Mouse (Mus musculus): ENCODE measurements at regions not wholly inside any gene's neighbourhood (a gene's known extent, or its start where the extent isn't known, plus 50 kb on each side); places are given as distances from the start of the nearest gene placed in this dataset.

GRCm38 (mm10) chr1:42755958-42756357, 60.4 kb downstream of the Pou3f3 start:
- no peak overlapping the region for H3K9ac ChIP-seq (ENCODE audit: low read depth, low read length)
- DNase-seq (ENCODE audit: low spot score), result no peak
- no peak for ATAC-seq (ENCODE audit: low FRiP score)
- H3K27ac ChIP-seq (ENCODE audit: low read depth, low read length), result no peak overlapping the region
- no peaks in the 10 kb centered on the region for H3K27me3 ChIP-seq (ENCODE audit: control insufficient read depth, insufficient read depth, low read length)
- H3K4me1 ChIP-seq (replicated peaks; ENCODE audit: control insufficient read depth, insufficient read depth, low read length), result no peaks in the 10 kb centered on the region
- no peaks in the 10 kb centered on the region for H3K9me3 ChIP-seq (ENCODE audit: control insufficient read depth, low read length)
- WGBS, result 64% methylated on average over 5 of the region's 5 CpGs
- H3K4me3 ChIP-seq (ENCODE audit: low read depth, low read length), result no peak overlapping the region
- no peaks in the 10 kb centered on the region for H3K36me3 ChIP-seq (ENCODE audit: control insufficient read depth, insufficient read depth, low read length)
- H3K4me2 ChIP-seq (replicated peaks; ENCODE audit: low read depth, low read length), result no peak overlapping the region

- no peak overlapping the region for H3K27ac ChIP-seq (ENCODE audit: low read depth, low read length)
- H3K4me1 ChIP-seq (replicated peaks; ENCODE audit: control insufficient read depth, insufficient read depth, low read length), result no peaks in the 10 kb centered on the region
- no peaks in the 10 kb centered on the region for H3K36me3 ChIP-seq (ENCODE audit: control insufficient read depth, insufficient read depth, low read length)
- H3K4me2 ChIP-seq (replicated peaks; ENCODE audit: low read depth, low read length), result no peak overlapping the region
- no peak overlapping the region for H3K4me3 ChIP-seq (ENCODE audit: low read depth, low read length)
- no peak overlapping the region for H3K9ac ChIP-seq (ENCODE audit: low read depth, low read length)
- no peaks in the 10 kb centered on the region for H3K27me3 ChIP-seq (ENCODE audit: control insufficient read depth, insufficient read depth, low read length)
- DNase-seq (ENCODE audit: low spot score), result no peak
- ATAC-seq (ENCODE audit: low FRiP score), result no peak
- no peaks in the 10 kb centered on the region for H3K9me3 ChIP-seq (ENCODE audit: control insufficient read depth, low read length)
Measured at GRCm38 (mm10) chr1:42756497-42756896, 60.9 kb downstream of the Pou3f3 start.

GRCm38 (mm10) chr1:42763447-42763846, 67.9 kb downstream of the Pou3f3 start:
- Histone ChIP-seq H3K4me3 (ENCODE audit: low read depth, low read length) (no peak overlapping the region), H3K9me3 (ENCODE audit: control insufficient read depth, low read length) (no peaks in the 10 kb centered on the region), H3K27me3 (ENCODE audit: control insufficient read depth, insufficient read depth, low read length) (no peaks in the 10 kb centered on the region), H3K4me2 (replicated peaks; ENCODE audit: low read depth, low read length) (no peak overlapping the region), H3K9ac (ENCODE audit: low read depth, low read length) (no peak overlapping the region), H3K4me1 (replicated peaks; ENCODE audit: control insufficient read depth, insufficient read depth, low read length) (no peaks in the 10 kb centered on the region), H3K36me3 (ENCODE audit: control insufficient read depth, insufficient read depth, low read length) (no peaks in the 10 kb centered on the region), H3K27ac (ENCODE audit: low read depth, low read length) (no peak overlapping the region)
- WGBS, result 81% methylated on average over 2 of the region's 2 CpGs
- no peak for ATAC-seq (ENCODE audit: low FRiP score)
- no peak for DNase-seq (ENCODE audit: low spot score)

- no peak overlapping the region for H3K4me2 ChIP-seq (replicated peaks; ENCODE audit: low read depth, low read length)
- H3K9me3 ChIP-seq (ENCODE audit: control insufficient read depth, low read length), result no peaks in the 10 kb centered on the region
- H3K27ac ChIP-seq (ENCODE audit: low read depth, low read length), result no peak overlapping the region
- DNase-seq (ENCODE audit: low spot score) (no peak), ATAC-seq (ENCODE audit: low FRiP score) (no peak)
- no peak overlapping the region for H3K4me3 ChIP-seq (ENCODE audit: low read depth, low read length)
- no peaks in the 10 kb centered on the region for H3K27me3 ChIP-seq (ENCODE audit: control insufficient read depth, insufficient read depth, low read length)
- WGBS, result 69% methylated on average over 2 of the region's 2 CpGs
- no peak overlapping the region for H3K9ac ChIP-seq (ENCODE audit: low read depth, low read length)
- H3K4me1 ChIP-seq (replicated peaks; ENCODE audit: control insufficient read depth, insufficient read depth, low read length), result no peaks in the 10 kb centered on the region
- no peaks in the 10 kb centered on the region for H3K36me3 ChIP-seq (ENCODE audit: control insufficient read depth, insufficient read depth, low read length)
Measured at GRCm38 (mm10) chr1:42764048-42764447, 68.5 kb downstream of the Pou3f3 start.

- WGBS, result 83% methylated on average over 9 of the region's 9 CpGs
- no peak overlapping the region for H3K9ac ChIP-seq (ENCODE audit: low read depth, low read length)
- H3K27me3 ChIP-seq (ENCODE audit: control insufficient read depth, insufficient read depth, low read length), result no peaks in the 10 kb centered on the region
- ATAC-seq (ENCODE audit: low FRiP score), result no peak
- no peak overlapping the region for H3K4me3 ChIP-seq (ENCODE audit: low read depth, low read length)
- H3K36me3 ChIP-seq (ENCODE audit: control insufficient read depth, insufficient read depth, low read length), result no peaks in the 10 kb centered on the region
- DNase-seq (ENCODE audit: low spot score), result no peak
- no peak overlapping the region for H3K27ac ChIP-seq (ENCODE audit: low read depth, low read length)
- no peak overlapping the region for H3K4me2 ChIP-seq (replicated peaks; ENCODE audit: low read depth, low read length)
- H3K4me1 ChIP-seq (replicated peaks; ENCODE audit: control insufficient read depth, insufficient read depth, low read length), result no peaks in the 10 kb centered on the region
- no peaks in the 10 kb centered on the region for H3K9me3 ChIP-seq (ENCODE audit: control insufficient read depth, low read length)
Measured at GRCm38 (mm10) chr1:42770085-42770484, 74.5 kb downstream of the Pou3f3 start.

GRCm38 (mm10) chr1:42772000-42772399, 76.4 kb downstream of the Pou3f3 start:
- Histone ChIP-seq H3K9me3 (ENCODE audit: control insufficient read depth, low read length) (no peaks in the 10 kb centered on the region), H3K36me3 (ENCODE audit: control insufficient read depth, insufficient read depth, low read length) (no peaks in the 10 kb centered on the region), H3K4me3 (ENCODE audit: low read depth, low read length) (no peak overlapping the region), H3K4me2 (replicated peaks; ENCODE audit: low read depth, low read length) (no peak overlapping the region), H3K27me3 (ENCODE audit: control insufficient read depth, insufficient read depth, low read length) (no peaks in the 10 kb centered on the region), H3K9ac (ENCODE audit: low read depth, low read length) (no peak overlapping the region), H3K27ac (ENCODE audit: low read depth, low read length) (no peak overlapping the region), H3K4me1 (replicated peaks; ENCODE audit: control insufficient read depth, insufficient read depth, low read length) (no peaks in the 10 kb centered on the region)
- ATAC-seq (ENCODE audit: low FRiP score) (no peak), DNase-seq (ENCODE audit: low spot score) (peak; percentile 32)
- 68% methylated on average over 6 of the region's 6 CpGs for WGBS

GRCm38 (mm10) chr1:42773851-42774464, 77.1 kb upstream of the Mrps9 start:
- DNase-seq (ENCODE audit: low spot score), result no peak
- no peaks in the 10 kb centered on the region for H3K27me3 ChIP-seq (ENCODE audit: control insufficient read depth, insufficient read depth, low read length)
- no peak for ATAC-seq (ENCODE audit: low FRiP score)

GRCm38 (mm10) chr1:42774971-42775892, 75.8 kb upstream of the Mrps9 start:
- DNase-seq (ENCODE audit: low spot score) (no peak), ATAC-seq (ENCODE audit: low FRiP score) (no peak)
- WGBS, result 83% methylated on average over 7 of the region's 7 CpGs
- no peaks in the 10 kb centered on the region for H3K27me3 ChIP-seq (ENCODE audit: control insufficient read depth, insufficient read depth, low read length)
- no peak overlapping the region for H3K4me3 ChIP-seq (ENCODE audit: low read depth, low read length)
- H3K9me3 ChIP-seq (ENCODE audit: control insufficient read depth, low read length), result no peaks in the 10 kb centered on the region
- H3K4me2 ChIP-seq (replicated peaks; ENCODE audit: low read depth, low read length), result no peak overlapping the region
- H3K4me1 ChIP-seq (replicated peaks; ENCODE audit: control insufficient read depth, insufficient read depth, low read length), result no peaks in the 10 kb centered on the region
- H3K27ac ChIP-seq (ENCODE audit: low read depth, low read length), result no peak overlapping the region
- H3K9ac ChIP-seq (ENCODE audit: low read depth, low read length), result no peak overlapping the region
- H3K36me3 ChIP-seq (ENCODE audit: control insufficient read depth, insufficient read depth, low read length), result no peaks in the 10 kb centered on the region

More at GRCm38 (mm10) chr1:42773851-42774464, 77.1 kb upstream of the Mrps9 start:
- H3K4me2 ChIP-seq (replicated peaks; ENCODE audit: low read depth, low read length), result no peak overlapping the region
- H3K36me3 ChIP-seq (ENCODE audit: control insufficient read depth, insufficient read depth, low read length), result no peaks in the 10 kb centered on the region
- no peak overlapping the region for H3K4me3 ChIP-seq (ENCODE audit: low read depth, low read length)
- WGBS, result 75% methylated on average over 20 of the region's 20 CpGs
- H3K9ac ChIP-seq (ENCODE audit: low read depth, low read length), result no peak overlapping the region
- H3K4me1 ChIP-seq (replicated peaks; ENCODE audit: control insufficient read depth, insufficient read depth, low read length), result no peaks in the 10 kb centered on the region
- H3K27ac ChIP-seq (ENCODE audit: low read depth, low read length), result no peak overlapping the region
- no peaks in the 10 kb centered on the region for H3K9me3 ChIP-seq (ENCODE audit: control insufficient read depth, low read length)

- ATAC-seq (ENCODE audit: low FRiP score) (no peak), DNase-seq (ENCODE audit: low spot score) (no peak)
- H3K36me3 ChIP-seq (ENCODE audit: control insufficient read depth, insufficient read depth, low read length), result no peaks in the 10 kb centered on the region
- no peak overlapping the region for H3K4me2 ChIP-seq (replicated peaks; ENCODE audit: low read depth, low read length)
- H3K9ac ChIP-seq (ENCODE audit: low read depth, low read length), result no peak overlapping the region
- H3K27ac ChIP-seq (ENCODE audit: low read depth, low read length), result no peak overlapping the region
- 82% methylated on average over 2 of the region's 2 CpGs for WGBS
- no peaks in the 10 kb centered on the region for H3K27me3 ChIP-seq (ENCODE audit: control insufficient read depth, insufficient read depth, low read length)
- no peak overlapping the region for H3K4me3 ChIP-seq (ENCODE audit: low read depth, low read length)
- H3K4me1 ChIP-seq (replicated peaks; ENCODE audit: control insufficient read depth, insufficient read depth, low read length), result no peaks in the 10 kb centered on the region
- H3K9me3 ChIP-seq (ENCODE audit: control insufficient read depth, low read length), result no peaks in the 10 kb centered on the region
Measured at GRCm38 (mm10) chr1:42775893-42776287, 75.1 kb upstream of the Mrps9 start.

Data from hindbrain, embryonic 11.5 days (tissue).